Comparison of ENCODE assay signal across 9 mouse cellular contexts in the genomic region with DNA sequence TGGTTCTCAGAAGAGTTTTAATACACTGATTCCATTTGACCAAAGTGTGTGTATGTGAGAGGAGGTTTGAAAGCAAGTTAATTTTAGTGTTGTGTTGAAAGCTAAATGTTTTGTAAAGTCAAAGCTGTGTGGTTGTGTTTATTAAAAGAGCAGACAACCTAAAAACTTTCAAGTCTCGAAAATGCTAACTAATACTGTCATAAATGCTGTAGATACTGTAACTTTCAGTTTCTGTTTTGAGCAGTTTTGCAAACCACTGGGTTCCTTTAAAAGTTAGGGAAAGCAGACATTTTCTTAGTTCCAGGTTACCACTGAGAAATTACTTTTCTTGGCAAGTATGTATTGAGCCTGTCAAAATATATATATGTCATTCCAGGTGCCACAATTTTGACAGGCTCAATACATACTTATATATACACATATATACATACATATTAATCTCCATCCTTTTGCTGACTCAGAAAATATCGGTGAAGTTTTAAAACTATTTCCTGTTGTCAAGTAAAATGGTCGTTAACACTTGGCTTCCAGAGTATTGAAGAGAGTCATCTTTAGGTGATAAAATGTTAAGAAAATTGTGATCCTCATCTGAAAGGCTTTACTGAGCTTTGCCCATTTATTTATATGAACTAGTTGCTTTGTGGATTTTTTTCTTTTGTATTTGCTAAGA. TPM values are rescaled to one million over a fixed set of nuclear protein-coding genes. Genes with fewer than 3 reads are reported as not detected.
DNase-seq lines count a peak whose midpoint lies in the region; ATAC-seq and TF ChIP-seq lines count a peak whose summit lies in the region.
"Had no signal": no experiment of that assay in that cellular context is flagged by ENCODE, and none has a peak within 500 bp of the region (broad histone marks: within the 10 kb centered on the region; RNA-seq: fewer than 3 reads in every experiment).

No protein-coding gene starts in this region.

- DNase-seq in cerebellum, adult 2 months = no peak
- DNase-seq in 3T3-L1 (ENCODE audit: low read depth, low spot score) = peak; percentile 42
- DNase-seq in forebrain, embryonic 10.5 days (ENCODE audit: extremely low spot score, low spot score) = no peak
- no peak for DNase-seq in adrenal gland, adult 8-10 months
- no peak for DNase-seq in right cerebral cortex, postnatal 25 days
- no peak for DNase-seq in left cerebral cortex, postnatal 14 days (ENCODE audit: low spot score in 2 of 2)
- DNase-seq: B cell, adult 2 months had no signal

- H3K27ac ChIP-seq in cerebellum, adult 2 months (ENCODE audit: insufficient read depth, low read length) = no peak overlapping the region
- H3K27ac ChIP-seq in forebrain, embryonic 10.5 days = no peak overlapping the region
- peak overlapping the region; percentile 92 for H3K27ac ChIP-seq in liver, embryonic 12.5 days

- no peaks in the 10 kb centered on the region for H3K27me3 ChIP-seq in cerebellum, adult 2 months (ENCODE audit: control insufficient read depth, insufficient read depth, low read length)
- H3K27me3 ChIP-seq in forebrain, embryonic 10.5 days (ENCODE audit: poor library complexity, severe bottlenecking) = no peaks in the 10 kb centered on the region
- H3K27me3 ChIP-seq in liver, embryonic 12.5 days (replicated peaks) = no peaks in the 10 kb centered on the region

- TF ChIP-seq CTCF in cerebellum, adult 2 months (IDR thresholded peaks at IDR 0.05; ENCODE audit: borderline replicate concordance, insufficient read depth, low read depth, low read length) = no peak

- peak overlapping the region; percentile 69 for H3K4me3 ChIP-seq in cerebellum, adult 2 months (replicated peaks; ENCODE audit: insufficient read depth, low read depth, low read length)
- peak overlapping the region; percentile 83 for H3K4me3 ChIP-seq in forebrain, embryonic 10.5 days
- peak overlapping the region; percentile 94 for H3K4me3 ChIP-seq in liver, embryonic 12.5 days

- peak overlapping the region; percentile 85 for H3K4me2 ChIP-seq in liver, embryonic 12.5 days

- intact Hi-C loops in left cerebral cortex, postnatal 14 days (cut with DNase I) = loop anchor here (2.0 to 5.0 kb wide), 2 partner anchors 47 to 96 kb away; a partner anchor contains a TSS

- no peaks in the 10 kb centered on the region for H3K9me3 ChIP-seq in forebrain, embryonic 10.5 days
- no peaks in the 10 kb centered on the region for H3K9me3 ChIP-seq in liver, embryonic 12.5 days (replicated peaks)

- WGBS in cerebellum, adult 2 months = 70% methylated on average over 3 of the region's 3 CpGs
- WGBS in forebrain, embryonic 10.5 days = 84% methylated on average over 3 of the region's 3 CpGs
- 24% methylated on average over 3 of the region's 3 CpGs for WGBS in liver, embryonic 12.5 days (ENCODE audit: insufficient replicate concordance)

- no peak for ATAC-seq in cerebellum, adult (ENCODE audit: insufficient number of reproducible peaks, low FRiP score, low TSS enrichment)
- ATAC-seq in liver, embryonic 12.5 days = no peak

- H3K4me1 ChIP-seq in cerebellum, adult 2 months (ENCODE audit: control insufficient read depth, insufficient read depth, low read length) = peaks cover 6% of the 10 kb centered on the region
- H3K4me1 ChIP-seq in forebrain, embryonic 10.5 days = peaks cover 29% of the 10 kb centered on the region
- peaks cover 38% of the 10 kb centered on the region for H3K4me1 ChIP-seq in liver, embryonic 12.5 days

- H3K9ac ChIP-seq in liver, embryonic 12.5 days = peak overlapping the region; percentile 89

- TF ChIP-seq POLR2A in cerebellum, adult 2 months (IDR thresholded peaks at IDR 0.05; ENCODE audit: borderline replicate concordance, insufficient read depth, low read length) = no peak

- peaks cover 22% of the 10 kb centered on the region for H3K36me3 ChIP-seq in forebrain, embryonic 10.5 days (replicated peaks)
- peaks cover 24% of the 10 kb centered on the region for H3K36me3 ChIP-seq in liver, embryonic 12.5 days

RNA-seq across cellular contexts. Expression of a gene that starts 1.2 kb away (rescaled TPM):
- polyA plus RNA-seq in cerebellum, adult 2 months (2012; rRNA removed) = 111 and 112 TPM in 2 replicates
- 353 and 358 TPM in 2 replicates for polyA plus RNA-seq in forebrain, embryonic 10.5 days (2016; fragmentation: Nextera tagmentation; extraction: Ambion mirVana)
- polyA plus RNA-seq in liver, embryonic 12.5 days (2016; fragmentation: Nextera tagmentation; extraction: Ambion mirVana) = 213 and 222 TPM in 2 replicates
- total RNA-seq in adrenal gland, adult 8-10 months (2022) = 10 to 100 TPM; 85.1 to 96.1 (median 89.0) TPM
- total RNA-seq in left cerebral cortex, postnatal 14 days (2021) = 10 to 100 TPM; 83.4 to 89.6 TPM

RNA-seq across cellular contexts. Expression of a gene that starts 25.9 kb away (rescaled TPM):
- 88.7 and 94.4 TPM in 2 replicates for polyA plus RNA-seq in cerebellum, adult 2 months (2012; rRNA removed)
- 9.7 and 10.5 TPM in 2 replicates for polyA plus RNA-seq in forebrain, embryonic 10.5 days (2016; fragmentation: Nextera tagmentation; extraction: Ambion mirVana)
- 6.5 and 6.9 TPM in 2 replicates for polyA plus RNA-seq in liver, embryonic 12.5 days (2016; fragmentation: Nextera tagmentation; extraction: Ambion mirVana)
- 10 to 100 TPM; 25.9 to 67.1 (median 40.9) TPM for total RNA-seq in adrenal gland, adult 8-10 months (2022)
- 100 to 1,000 TPM; 245 to 264 TPM for total RNA-seq in left cerebral cortex, postnatal 14 days (2021)

RNA-seq across cellular contexts. Expression of a gene that starts 31.5 kb away (rescaled TPM):
- polyA plus RNA-seq in cerebellum, adult 2 months (2012; rRNA removed) = 2.4 TPM in 2 replicates
- 0.98 and 1.0 TPM in 2 replicates for polyA plus RNA-seq in forebrain, embryonic 10.5 days (2016; fragmentation: Nextera tagmentation; extraction: Ambion mirVana)
- 0.12 and 0.14 TPM in 2 replicates for polyA plus RNA-seq in liver, embryonic 12.5 days (2016; fragmentation: Nextera tagmentation; extraction: Ambion mirVana)
- 1 to 10 TPM in 1 of 4 experiments, under 1 TPM in 3; 0.35 to 1.0 (median 0.65) TPM for total RNA-seq in adrenal gland, adult 8-10 months (2022)
- 1 to 10 TPM; 1.1 to 1.3 TPM for total RNA-seq in left cerebral cortex, postnatal 14 days (2021)

RNA-seq across cellular contexts. Expression of a gene that starts 47.2 kb away (rescaled TPM):
- polyA plus RNA-seq in cerebellum, adult 2 months (2012; rRNA removed) = 25.9 and 26.9 TPM in 2 replicates
- 20.2 and 20.3 TPM in 2 replicates for polyA plus RNA-seq in forebrain, embryonic 10.5 days (2016; fragmentation: Nextera tagmentation; extraction: Ambion mirVana)
- 4.5 and 4.9 TPM in 2 replicates for polyA plus RNA-seq in liver, embryonic 12.5 days (2016; fragmentation: Nextera tagmentation; extraction: Ambion mirVana)
- total RNA-seq in adrenal gland, adult 8-10 months (2022) = 10 to 100 TPM in 3 of 4 experiments, 1 to 10 TPM in 1; 8.2 to 23.1 (median 15.0) TPM
- total RNA-seq in left cerebral cortex, postnatal 14 days (2021) = 10 to 100 TPM; 22.5 to 23.0 TPM

RNA-seq across cellular contexts. Expression of a gene that starts 57.0 kb away (rescaled TPM):
- polyA plus RNA-seq in cerebellum, adult 2 months (2012; rRNA removed) = 13.1 and 13.8 TPM in 2 replicates
- 3.7 and 4.2 TPM in 2 replicates for polyA plus RNA-seq in forebrain, embryonic 10.5 days (2016; fragmentation: Nextera tagmentation; extraction: Ambion mirVana)
- 2.8 TPM in 2 replicates for polyA plus RNA-seq in liver, embryonic 12.5 days (2016; fragmentation: Nextera tagmentation; extraction: Ambion mirVana)
- total RNA-seq in adrenal gland, adult 8-10 months (2022) = 10 to 100 TPM in 2 of 4 experiments, 1 to 10 TPM in 2; 9.3 to 14.7 (median 11.7) TPM
- 10 to 100 TPM; 13.7 to 14.7 TPM for total RNA-seq in left cerebral cortex, postnatal 14 days (2021)
